Mouse (Mus musculus): ENCODE measurements around the gene Lrrc17. TPM values are rescaled to one million over a fixed set of nuclear protein-coding genes. Genes with fewer than 3 reads are reported as not detected.
"Not testable (repeated sequence)": the region's sequence is repeated elsewhere in the genome, so short reads cannot be mapped to it uniquely, and the experiment has no call there.

Lrrc17 gene
- polyA plus RNA-seq, 1 experiment from 2014 or later = 9.9 TPM

DNA sequence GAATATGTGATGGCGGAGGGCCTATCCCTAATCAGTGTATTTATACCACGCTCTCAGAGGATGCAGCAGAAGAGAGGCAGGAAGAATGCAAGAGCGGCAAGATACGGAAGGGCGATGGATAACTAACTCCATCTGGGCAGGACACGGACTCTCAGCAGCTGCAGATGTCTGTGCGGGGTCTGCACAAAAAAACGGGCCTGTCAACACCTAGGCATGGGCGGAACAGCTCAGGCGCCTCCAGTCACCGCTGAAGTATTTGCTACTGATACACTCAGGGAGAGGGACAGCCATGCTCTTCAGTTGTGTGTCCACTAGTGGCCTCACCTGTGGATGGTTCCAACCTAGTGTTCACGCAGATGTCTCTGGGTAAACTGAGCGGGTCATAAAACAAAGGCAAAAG lies 44.9 kb downstream of the Lrrc17 start:
- peak; percentile 83 for DNase-seq (ENCODE audit: low spot score)
- Histone ChIP-seq H3K27ac (no peak overlapping the region), H3K4me1 (0 out of 2 replicates have a peak, but pooled peaks cover 6% of the 10 kb centered on the region), H3K27me3 (ENCODE audit: insufficient read depth, poor library complexity, severe bottlenecking) (no peaks in the 10 kb centered on the region), H3K36me3 (no peaks in the 10 kb centered on the region), H3K4me3 (0 out of 2 replicates have a peak overlapping the region, but pooled peaks have one; percentile 12), H3K9me3 (no peaks in the 10 kb centered on the region)
- WGBS = 47% methylated on average over 13 of the region's 13 CpGs

GRCm38 (mm10) chr5:21592106-21592505 lies 48.7 kb downstream of the Lrrc17 start:
- Histone ChIP-seq H3K27me3 (ENCODE audit: insufficient read depth, poor library complexity, severe bottlenecking) (no peaks in the 10 kb centered on the region), H3K27ac (no peak overlapping the region), H3K4me1 (0 out of 2 replicates have a peak, but pooled peaks cover 6% of the 10 kb centered on the region), H3K36me3 (no peaks in the 10 kb centered on the region), H3K4me3 (no peak overlapping the region), H3K9me3 (no peaks in the 10 kb centered on the region)
- no peak for DNase-seq (ENCODE audit: low spot score)
- 77% methylated on average over 2 of the region's 2 CpGs for WGBS

- H3K4me3 ChIP-seq = no peak overlapping the region
- 81% methylated on average over 9 of the region's 9 CpGs for WGBS
- no peak for DNase-seq (ENCODE audit: low spot score)
- H3K36me3 ChIP-seq = no peaks in the 10 kb centered on the region
- no peaks in the 10 kb centered on the region for H3K9me3 ChIP-seq
- no peak overlapping the region for H3K27ac ChIP-seq
- 0 out of 2 replicates have a peak, but pooled peaks cover 1% of the 10 kb centered on the region for H3K4me1 ChIP-seq
- H3K27me3 ChIP-seq (ENCODE audit: insufficient read depth, poor library complexity, severe bottlenecking) = no peaks in the 10 kb centered on the region
Measured at GRCm38 (mm10) chr5:21593201-21593709, 49.9 kb downstream of the Lrrc17 start.

DNA sequence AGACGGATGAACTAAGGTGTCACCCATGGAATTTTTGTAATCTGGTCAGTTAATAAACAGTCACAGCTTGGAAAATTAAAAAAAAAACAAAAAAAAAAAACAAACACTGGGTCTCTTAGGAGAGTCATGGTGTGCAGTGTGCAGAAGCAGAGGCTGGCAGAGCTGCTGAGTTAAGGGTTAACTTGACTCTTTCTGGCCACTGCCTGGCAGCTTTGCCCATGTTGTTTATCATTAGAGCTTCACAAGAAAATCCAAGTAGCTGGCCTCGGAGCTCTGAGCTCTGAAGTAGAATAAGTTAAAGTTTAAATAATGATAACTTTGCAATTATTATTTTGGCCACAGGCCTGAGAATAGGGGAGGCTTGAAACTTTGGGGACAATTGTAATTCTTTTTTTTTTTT lies 56.2 kb downstream of the Lrrc17 start:
- 64% methylated on average over 2 of the region's 2 CpGs for WGBS
- H3K4me3 ChIP-seq; H3K36me3 ChIP-seq; H3K9me3 ChIP-seq; H3K4me1 ChIP-seq; H3K27me3 ChIP-seq (ENCODE audit: insufficient read depth, poor library complexity, severe bottlenecking); H3K27ac ChIP-seq; DNase-seq (ENCODE audit: low spot score): not testable (repeated sequence)

GRCm38 (mm10) chr5:21599961-21600360 lies 56.6 kb downstream of the Lrrc17 start:
- Histone ChIP-seq H3K4me3 (no peak overlapping the region), H3K9me3 (no peaks in the 10 kb centered on the region), H3K27me3 (ENCODE audit: insufficient read depth, poor library complexity, severe bottlenecking) (no peaks in the 10 kb centered on the region), H3K4me1 (no peaks in the 10 kb centered on the region), H3K36me3 (no peaks in the 10 kb centered on the region), H3K27ac (no peak overlapping the region)
- WGBS = 86% methylated on average over 4 of the region's 4 CpGs
- no peak for DNase-seq (ENCODE audit: low spot score)

GRCm38 (mm10) chr5:21605936-21606335 lies 62.6 kb downstream of the Lrrc17 start:
- 70% methylated on average over 6 of the region's 6 CpGs for WGBS

GRCm38 (mm10) chr5:21608311-21609304 lies 65.2 kb downstream of the Lrrc17 start:
- DNase-seq (ENCODE audit: low spot score) = no peak
- 72% methylated on average over 12 of the region's 12 CpGs for WGBS
- Histone ChIP-seq H3K9me3 (no peaks in the 10 kb centered on the region), H3K4me1 (no peaks in the 10 kb centered on the region), H3K4me3 (no peak overlapping the region), H3K27ac (no peak overlapping the region), H3K27me3 (ENCODE audit: insufficient read depth, poor library complexity, severe bottlenecking) (no peaks in the 10 kb centered on the region), H3K36me3 (no peaks in the 10 kb centered on the region)

More at GRCm38 (mm10) chr5:21605936-21606335, 62.6 kb downstream of the Lrrc17 start:
- no peaks in the 10 kb centered on the region for H3K9me3 ChIP-seq
- no peaks in the 10 kb centered on the region for H3K27me3 ChIP-seq (ENCODE audit: insufficient read depth, poor library complexity, severe bottlenecking)
- no peaks in the 10 kb centered on the region for H3K4me1 ChIP-seq
- H3K27ac ChIP-seq = no peak overlapping the region
- no peak for DNase-seq (ENCODE audit: low spot score)
- H3K36me3 ChIP-seq = no peaks in the 10 kb centered on the region
- H3K4me3 ChIP-seq = no peak overlapping the region

DNA sequence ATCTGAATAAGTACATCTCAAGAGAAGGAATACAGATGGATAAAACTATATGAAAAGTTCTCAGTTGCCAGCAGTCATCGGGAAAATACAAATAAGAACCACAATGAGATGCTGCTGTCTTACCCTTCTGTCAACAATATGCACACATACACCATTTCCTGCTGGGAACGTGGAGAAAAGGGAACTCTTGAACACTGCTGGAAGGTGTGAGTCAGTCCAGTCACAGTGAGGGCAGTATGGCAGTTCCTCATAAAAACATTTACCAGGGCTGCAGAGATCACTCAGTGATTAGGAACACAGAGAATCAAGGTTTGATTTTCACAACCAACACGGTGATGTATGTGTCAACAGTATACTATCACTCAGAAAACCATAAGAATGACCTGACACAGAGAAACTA lies 67.6 kb downstream of the Lrrc17 start:
- no peak overlapping the region for H3K4me3 ChIP-seq
- 62% methylated on average over 3 of the region's 3 CpGs for WGBS
- H3K36me3 ChIP-seq = no peaks in the 10 kb centered on the region
- no peaks in the 10 kb centered on the region for H3K4me1 ChIP-seq
- no peak for DNase-seq (ENCODE audit: low spot score)
- H3K27me3 ChIP-seq (ENCODE audit: insufficient read depth, poor library complexity, severe bottlenecking) = no peaks in the 10 kb centered on the region
- H3K27ac ChIP-seq = no peak overlapping the region
- H3K9me3 ChIP-seq = no peaks in the 10 kb centered on the region

DNA sequence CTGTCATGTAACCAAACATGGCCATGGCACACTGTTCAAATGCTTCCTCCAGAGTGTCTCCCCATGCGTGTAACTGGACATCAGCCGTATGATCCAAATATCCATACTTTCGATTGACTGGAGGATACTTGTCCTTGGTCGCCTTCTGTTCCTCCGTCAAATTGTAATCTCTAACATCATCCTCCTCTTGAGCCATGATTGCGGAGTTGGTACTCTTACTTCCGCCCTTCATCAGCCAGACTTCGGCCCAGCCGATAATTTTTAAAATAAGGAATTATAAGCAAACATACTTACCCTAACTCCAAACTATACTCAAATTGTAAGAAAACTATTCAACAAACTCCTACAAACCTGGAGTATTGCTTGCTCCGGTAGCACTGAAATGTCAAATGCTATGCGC lies 70.9 kb downstream of the Lrrc17 start:
- not testable (repeated sequence) for H3K4me3 ChIP-seq; H3K27me3 ChIP-seq (ENCODE audit: insufficient read depth, poor library complexity, severe bottlenecking); H3K27ac ChIP-seq; H3K9me3 ChIP-seq; DNase-seq (ENCODE audit: low spot score); H3K4me1 ChIP-seq; H3K36me3 ChIP-seq
- WGBS = 92% methylated on average over 11 of the region's 11 CpGs

GRCm38 (mm10) chr5:21616450-21617009 lies 73.2 kb downstream of the Lrrc17 start:
- H3K27me3 ChIP-seq (ENCODE audit: insufficient read depth, poor library complexity, severe bottlenecking) = no peaks in the 10 kb centered on the region
- no peaks in the 10 kb centered on the region for H3K4me1 ChIP-seq
- no peak overlapping the region for H3K27ac ChIP-seq
- H3K4me3 ChIP-seq = no peak overlapping the region
- no peak for DNase-seq (ENCODE audit: low spot score)
- WGBS = 65% methylated on average over 3 of the region's 3 CpGs
- H3K36me3 ChIP-seq = no peaks in the 10 kb centered on the region
- no peaks in the 10 kb centered on the region for H3K9me3 ChIP-seq

Other genes with a start within 250 kb of the Lrrc17 start
- gene Fgl2, start 170.9 kb upstream of the Lrrc17 start, polyA plus RNA-seq (2016; fragmentation: Nextera tagmentation; extraction: Ambion mirVana) = 14.0 and 26.0 TPM in 2 replicates
- 1.3 and 2.2 TPM in 2 replicates for gene Ccdc146, start 118.9 kb upstream of the Lrrc17 start, polyA plus RNA-seq (2016; fragmentation: Nextera tagmentation; extraction: Ambion mirVana)
- 8.6 and 10.3 TPM in 2 replicates for gene Fam185a, start 118.6 kb upstream of the Lrrc17 start, polyA plus RNA-seq (2016; fragmentation: Nextera tagmentation; extraction: Ambion mirVana)
- gene Fbxl13, start 102.1 kb downstream of the Lrrc17 start, polyA plus RNA-seq (2016; fragmentation: Nextera tagmentation; extraction: Ambion mirVana) = 0.22 and 0.26 TPM in 2 replicates
- 23.0 and 32.8 TPM in 2 replicates for gene Armc10, start 102.3 kb downstream of the Lrrc17 start, polyA plus RNA-seq (2016; fragmentation: Nextera tagmentation; extraction: Ambion mirVana)
- gene Napepld, start 157.8 kb downstream of the Lrrc17 start, polyA plus RNA-seq (2016; fragmentation: Nextera tagmentation; extraction: Ambion mirVana) = 3.1 and 3.7 TPM in 2 replicates
- gene Pmpcb, start 193.6 kb downstream of the Lrrc17 start, polyA plus RNA-seq (2016; fragmentation: Nextera tagmentation; extraction: Ambion mirVana) = 100 and 115 TPM in 2 replicates
- gene Dnajc2, start 241.7 kb downstream of the Lrrc17 start, polyA plus RNA-seq (2016; fragmentation: Nextera tagmentation; extraction: Ambion mirVana) = 63.2 and 82.9 TPM in 2 replicates
- 197 and 226 TPM in 2 replicates for gene Psmc2, start 241.7 kb downstream of the Lrrc17 start, polyA plus RNA-seq (2016; fragmentation: Nextera tagmentation; extraction: Ambion mirVana)

Data from heart, embryonic 10.5 days (tissue).